Mouse (Mus musculus) stomach, postnatal 0 days (tissue): ENCODE results near the gene Rnf166.

Source experiments
- CTCF ChIP-seq: IDR thresholded peaks from 2 replicates; pipeline ENCODE4 v1.5.1; 2016; ENCODE audit warnings: antibody characterized with exemption, low read depth, mild to moderate bottlenecking, moderate library complexity
- EP300 ChIP-seq: optimal IDR thresholded peaks from 2 replicates; pipeline ENCODE3; 2016; ENCODE audit warnings: antibody characterized with exemption

- TF ChIP-seq CTCF (no peak), EP300 (no peak)
These were observed 5.9 kb downstream of the Rnf166 start for GRCm38 (mm10) chr8:122469965-122470364.
